Mouse (Mus musculus): ENCODE results near the gene Ypel5.

Ypel5 gene

DNA sequence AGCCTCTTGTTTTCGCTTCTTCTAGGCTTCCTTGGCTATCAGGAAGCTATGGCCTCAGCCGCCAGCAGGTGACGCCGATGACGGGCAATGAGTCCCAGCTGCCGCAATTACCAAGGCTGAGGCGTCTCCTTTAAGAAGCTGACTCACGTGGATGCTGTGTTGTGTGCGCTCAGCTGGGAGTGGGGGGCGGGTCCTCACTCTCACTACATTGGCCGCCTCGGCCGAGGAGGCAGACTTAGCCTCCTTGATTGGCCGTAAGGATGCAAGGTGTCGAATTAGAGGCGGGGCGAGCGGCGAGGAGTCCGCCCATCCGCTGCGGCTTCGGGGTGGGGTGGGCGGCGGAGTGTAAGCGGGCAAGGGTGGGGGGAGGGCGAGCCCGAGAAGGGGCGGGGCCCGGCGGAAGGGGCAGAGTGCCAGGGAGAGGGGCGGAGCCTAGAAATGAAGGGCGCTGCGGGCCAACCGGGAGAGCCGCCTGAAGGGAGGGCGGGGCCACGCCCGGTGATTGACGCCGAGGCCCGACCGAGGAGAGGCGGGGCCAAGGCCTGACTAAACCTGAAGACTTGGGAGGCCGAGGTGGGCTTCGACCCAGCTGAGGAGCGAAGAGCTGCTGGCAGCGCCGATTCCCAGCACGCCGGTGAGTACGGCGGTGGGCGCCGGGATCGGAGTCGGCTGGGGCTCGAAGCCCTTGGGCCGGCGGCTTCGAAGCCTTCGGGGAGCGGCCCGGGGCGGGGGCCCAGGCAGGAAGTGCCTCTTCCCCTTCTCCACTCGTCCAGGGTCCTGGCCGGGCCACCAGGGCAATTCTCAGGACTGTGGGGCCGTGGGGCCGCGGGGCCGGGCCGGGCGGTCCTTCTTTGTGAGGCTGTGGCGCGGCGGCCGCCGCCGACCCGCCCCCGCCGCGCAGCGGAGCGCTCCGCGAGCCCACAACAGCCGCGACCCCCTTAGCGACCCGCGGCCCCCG is at the start of gene Ypel5:
Gene Ypel5 (plus strand): TSS at position 296 of the 958 bp plus-strand sequence.
- in situ Hi-C loops (cut with MboI, MseI) = loop anchor here (10.0 kb wide), 1 partner anchor 1688 kb away; the partner anchor contains the start of gene Birc6

DNA sequence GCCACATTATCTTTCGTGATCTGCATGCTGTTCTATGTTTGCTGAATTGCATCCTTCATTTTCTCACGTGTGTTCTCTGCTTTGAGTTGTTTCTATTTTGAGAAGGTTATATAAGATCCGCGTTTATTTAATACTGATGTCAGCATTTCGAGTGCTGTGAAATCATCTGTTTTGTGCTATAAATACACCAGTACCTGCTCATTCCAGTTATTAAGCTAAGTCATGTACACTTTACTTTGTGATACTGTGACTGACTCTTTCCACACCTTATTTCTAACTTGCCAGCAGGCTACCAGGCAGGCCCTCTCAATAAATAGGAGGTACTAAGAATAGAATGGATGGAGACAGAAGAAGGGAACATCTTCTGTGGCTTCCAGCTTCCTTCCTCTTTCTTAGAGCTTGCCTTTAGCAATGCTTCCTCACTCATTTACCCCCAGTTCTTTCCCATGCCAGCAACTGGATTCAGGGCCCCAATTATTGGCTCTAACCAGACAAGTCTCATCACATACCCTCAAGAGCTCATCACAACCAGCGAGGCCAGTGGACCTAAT is 48.3 kb upstream of the Ypel5 start:
- in situ Hi-C loops (cut with MboI, MseI) = no loop called here

DNA sequence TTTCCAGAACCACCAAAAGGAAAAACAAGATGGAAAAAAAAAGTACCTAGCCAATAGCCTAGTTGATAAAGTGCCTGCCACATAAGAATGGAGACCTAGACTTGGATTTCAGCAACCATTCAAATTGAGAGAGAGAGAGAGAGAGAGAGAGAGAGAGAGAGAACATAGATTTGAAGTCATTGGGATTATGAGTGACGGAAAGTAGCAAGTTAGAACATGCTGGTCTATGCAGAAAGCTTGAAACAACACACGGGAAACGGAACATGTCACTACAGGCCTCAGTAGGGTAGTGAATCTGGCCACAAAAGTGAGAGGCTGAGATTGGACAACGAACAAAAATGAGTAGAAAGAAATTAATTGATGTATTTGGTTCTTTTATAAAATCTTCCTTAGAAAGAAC is 43.0 kb upstream of the Ypel5 start:
- in situ Hi-C loops (cut with MboI, MseI) = no loop called here

DNA sequence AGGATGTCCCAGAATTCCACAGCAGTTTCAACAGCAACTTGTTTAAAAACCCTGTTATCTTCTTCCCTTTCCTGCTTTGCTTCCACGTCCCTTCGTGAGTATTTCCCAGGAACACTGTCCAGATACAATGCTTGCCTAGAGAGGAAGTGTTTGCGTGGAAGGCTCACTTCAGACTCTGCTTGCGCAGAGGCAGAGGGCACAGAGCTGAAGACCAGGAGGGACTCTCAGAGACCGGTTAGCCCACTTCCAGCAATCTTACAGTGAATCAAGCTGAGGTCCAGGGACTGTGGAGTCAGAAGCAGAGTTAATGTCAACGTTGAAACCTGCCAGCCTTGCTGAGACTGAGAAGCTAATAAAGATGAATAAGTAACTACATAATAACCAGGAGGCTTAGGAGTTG is 41.6 kb upstream of the Ypel5 start:
- in situ Hi-C loops (cut with MboI, MseI) = no loop called here

DNA sequence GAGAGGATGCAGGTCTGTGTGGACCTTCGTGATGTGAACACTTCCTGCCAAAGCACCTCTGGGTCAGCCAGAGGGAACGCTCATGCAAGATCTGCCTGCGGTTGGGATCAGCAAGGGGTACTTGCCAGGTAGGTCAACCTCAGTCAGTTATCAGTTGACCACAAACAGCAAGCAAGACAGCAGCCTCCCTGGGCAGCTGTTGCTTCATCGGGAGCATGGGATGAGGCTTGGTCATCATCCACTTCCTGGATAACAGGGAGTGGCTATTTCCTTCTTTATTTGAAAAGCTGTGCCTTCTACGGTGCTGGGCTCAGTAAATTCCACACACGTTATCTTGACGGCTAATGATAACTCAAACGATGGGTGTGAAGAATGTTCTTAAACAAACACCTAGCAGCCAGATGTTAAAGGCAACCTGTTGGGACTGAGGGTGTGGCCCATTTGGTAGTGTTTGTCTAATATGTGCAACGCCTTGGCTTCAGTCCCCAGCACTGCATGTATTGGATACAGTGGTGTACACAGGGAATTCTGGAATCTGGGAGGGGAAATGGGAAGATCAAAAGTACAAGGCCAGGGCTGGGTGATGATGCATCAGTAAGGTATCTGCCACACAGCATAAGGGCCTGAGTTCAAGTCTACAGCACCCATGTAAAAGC is 40.7 kb upstream of the Ypel5 start:
- in situ Hi-C loops (cut with MboI, MseI) = no loop called here

DNA sequence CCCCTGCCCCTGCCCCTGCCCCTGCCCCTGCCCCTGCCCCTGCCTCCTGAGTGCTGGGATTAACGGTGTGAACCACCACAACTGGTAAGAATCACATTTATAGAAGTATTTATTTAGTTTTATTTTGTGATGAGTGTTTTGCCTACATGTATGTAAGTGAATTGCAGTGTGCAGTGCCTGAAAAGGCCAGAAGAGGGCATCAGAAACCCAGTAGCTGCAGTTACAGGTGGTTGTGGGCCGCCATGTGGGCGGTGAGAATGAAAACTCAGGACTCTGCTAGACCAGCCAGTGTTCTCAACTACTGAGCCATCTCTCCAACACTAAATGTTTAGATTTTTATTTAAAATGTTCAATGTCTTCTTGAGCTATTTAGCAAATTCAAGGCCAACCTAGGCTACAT is 39.7 kb upstream of the Ypel5 start:
- in situ Hi-C loops (cut with MboI, MseI) = no loop called here

DNA sequence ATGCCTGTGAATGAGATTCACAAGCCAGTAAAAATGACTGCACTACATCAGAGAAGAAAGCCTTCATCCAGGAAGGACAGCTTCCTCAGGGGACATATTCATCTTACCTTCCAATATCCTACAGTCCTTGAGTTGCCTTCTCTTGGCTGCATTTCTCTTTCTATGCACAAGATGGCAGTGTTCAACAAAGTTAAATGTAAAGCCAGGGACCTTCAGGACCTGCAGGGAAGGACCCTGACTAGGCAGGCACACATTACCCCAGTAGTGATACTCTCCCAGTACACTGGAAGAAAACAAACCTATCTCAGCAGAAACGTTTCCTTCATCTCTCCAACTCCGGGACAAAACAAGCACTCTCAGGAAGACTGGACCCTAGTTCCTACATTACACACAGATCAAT is 38.4 kb upstream of the Ypel5 start:
- in situ Hi-C loops (cut with MboI, MseI) = no loop called here

DNA sequence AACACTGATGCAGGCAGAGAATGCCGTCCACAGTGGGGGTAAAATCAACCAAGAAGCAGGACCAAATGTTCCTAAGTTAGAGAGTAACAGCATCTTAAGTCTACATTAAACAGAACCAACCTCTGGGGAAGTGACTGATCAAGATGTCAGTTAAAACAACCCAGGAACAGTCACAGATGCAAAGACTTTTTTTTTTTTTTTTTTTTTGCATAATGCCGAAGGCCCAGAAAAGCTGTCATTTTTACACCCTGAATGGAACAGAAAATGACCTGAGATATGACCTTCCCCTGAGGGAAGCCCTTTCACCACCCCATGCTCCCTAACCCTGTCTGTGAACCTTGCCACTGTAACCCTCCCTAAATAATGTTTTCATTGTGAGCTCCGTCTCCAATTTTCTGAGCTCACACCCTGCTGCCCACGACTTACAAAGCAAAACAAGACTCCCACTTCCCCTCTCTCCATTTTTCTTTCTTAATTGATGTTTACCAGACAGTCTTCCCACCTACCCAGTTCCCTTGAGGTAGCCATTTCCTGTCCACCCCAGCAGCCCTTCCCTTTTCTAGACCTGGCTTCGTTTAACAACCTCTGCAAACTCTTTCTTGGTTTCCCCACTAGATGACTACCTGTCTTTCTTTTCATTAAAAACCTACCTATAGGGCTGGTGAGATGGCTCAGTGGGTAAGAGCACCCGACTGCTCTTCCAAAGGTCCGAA is 26.2 kb upstream of the Ypel5 start:
- in situ Hi-C loops (cut with MboI, MseI) = no loop called here

DNA sequence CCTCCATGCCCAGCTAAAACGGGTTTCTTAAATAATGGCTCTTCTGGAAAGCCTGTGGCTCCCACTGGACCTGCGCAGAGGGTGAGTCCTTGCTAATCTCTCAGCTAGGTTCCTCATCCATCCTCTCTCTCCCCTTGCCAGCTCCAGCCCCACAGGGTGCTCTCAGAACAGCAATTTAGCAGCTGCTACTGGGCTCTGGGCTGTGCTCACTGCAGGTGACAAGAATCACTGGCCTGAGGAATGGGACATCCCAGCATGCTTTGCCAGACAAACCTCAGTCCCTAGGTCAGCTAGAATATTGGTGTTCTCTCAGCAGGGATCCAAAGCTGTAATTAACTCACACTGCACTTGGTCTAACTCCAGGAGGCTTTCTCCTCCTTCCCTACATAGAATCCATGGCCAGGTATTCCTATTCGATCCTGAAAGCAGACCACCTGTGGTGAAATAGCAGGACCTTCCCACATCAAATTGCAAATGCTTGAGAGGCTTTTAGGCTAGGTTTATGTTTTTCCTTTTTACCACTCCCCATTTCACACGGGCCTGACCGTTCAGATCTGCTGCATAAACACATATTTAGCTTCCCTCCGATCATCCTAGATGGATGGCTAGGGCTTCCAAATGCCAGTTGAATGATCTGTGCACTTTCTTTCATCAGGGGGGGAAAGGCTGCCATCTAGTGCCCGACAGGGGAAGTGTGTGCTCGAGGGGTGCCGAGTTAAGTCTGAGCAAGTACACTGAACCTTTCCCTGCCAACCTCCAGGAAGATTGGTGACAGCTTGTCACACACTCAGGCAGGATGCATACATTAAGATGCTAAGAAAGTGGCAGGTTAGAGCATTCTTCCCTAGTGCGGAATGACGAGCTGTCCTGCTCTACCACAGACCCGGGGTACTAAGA is 22.6 kb upstream of the Ypel5 start:
- in situ Hi-C loops (cut with MboI, MseI) = no loop called here

DNA sequence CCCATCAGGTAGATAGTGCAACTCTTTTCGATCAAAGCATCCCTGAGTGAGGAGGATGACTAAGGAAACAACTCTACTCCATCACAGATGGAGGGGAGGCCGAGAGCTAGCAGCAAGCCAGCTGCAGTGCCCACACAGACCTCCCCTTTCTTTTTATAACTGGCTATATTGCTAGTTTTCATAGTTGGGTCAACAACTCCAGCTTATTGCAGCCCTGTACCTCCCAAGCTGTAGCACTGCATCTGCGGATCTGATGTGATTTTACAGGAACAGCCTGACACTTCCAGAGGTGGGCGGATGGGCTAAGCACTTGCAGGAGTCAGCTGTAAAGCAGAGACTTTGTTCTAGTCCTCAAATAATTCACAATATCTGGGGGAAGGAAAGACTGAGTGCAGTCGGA is 18.7 kb upstream of the Ypel5 start:
- in situ Hi-C loops (cut with MboI, MseI) = no loop called here

DNA sequence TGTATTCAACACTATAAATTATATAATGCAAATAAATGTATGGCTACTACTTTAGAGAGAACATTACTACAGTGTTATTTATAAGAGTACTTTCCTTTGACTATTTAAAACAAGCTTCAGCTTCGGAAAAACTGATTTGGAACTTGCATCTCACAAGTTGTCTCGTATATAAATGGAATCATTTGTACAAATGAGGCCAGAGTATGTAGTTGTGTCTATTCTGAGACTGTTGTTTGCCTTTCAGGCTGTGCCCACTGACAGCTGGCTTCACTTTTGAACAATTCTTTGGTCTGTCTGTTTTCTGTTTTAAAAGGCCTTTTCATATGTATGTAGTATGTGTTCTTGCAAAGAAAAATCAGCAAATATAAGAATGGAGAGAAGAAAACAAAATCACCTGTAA is 16.5 kb upstream of the Ypel5 start:
- in situ Hi-C loops (cut with MboI, MseI) = no loop called here

DNA sequence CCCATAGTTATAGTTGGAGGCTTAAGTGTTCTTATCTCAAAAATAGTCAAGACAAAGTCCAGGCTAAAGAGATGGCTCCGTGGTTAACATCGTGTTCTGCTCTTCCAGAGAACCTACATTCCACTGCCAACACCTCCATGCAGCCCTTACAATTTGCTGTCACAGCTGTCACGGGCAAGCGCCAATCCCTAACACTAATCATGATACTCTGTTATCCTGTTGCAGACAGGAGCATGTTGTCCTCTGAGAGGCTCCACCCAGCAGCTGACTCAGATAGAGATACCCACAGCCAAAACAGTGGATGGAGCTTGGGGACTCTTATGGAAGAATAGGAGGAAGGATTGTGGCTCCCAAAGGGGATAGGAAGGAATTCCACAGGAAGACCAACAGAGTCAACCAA is 15.8 kb upstream of the Ypel5 start:
- in situ Hi-C loops (cut with MboI, MseI) = no loop called here

DNA sequence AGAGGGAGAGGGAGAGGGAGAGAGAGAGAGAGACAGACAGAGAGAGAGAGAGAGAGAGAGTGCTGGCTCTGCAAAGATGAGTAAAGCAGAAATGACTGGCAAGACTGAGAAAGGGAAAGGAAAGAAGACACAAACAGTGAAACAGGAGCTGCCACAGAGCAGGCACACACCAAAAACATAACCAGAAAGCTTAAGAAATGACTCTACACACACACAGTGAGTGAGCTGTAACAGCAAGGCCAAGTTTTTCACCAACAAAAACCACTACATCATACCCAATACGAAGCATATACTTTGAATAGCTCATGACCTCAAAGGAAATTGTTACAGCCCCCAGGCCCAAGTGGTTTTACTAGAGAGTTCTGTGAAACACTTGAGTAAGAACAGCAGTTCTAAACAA is 14.3 kb upstream of the Ypel5 start:
- in situ Hi-C loops (cut with MboI, MseI) = no loop called here

DNA sequence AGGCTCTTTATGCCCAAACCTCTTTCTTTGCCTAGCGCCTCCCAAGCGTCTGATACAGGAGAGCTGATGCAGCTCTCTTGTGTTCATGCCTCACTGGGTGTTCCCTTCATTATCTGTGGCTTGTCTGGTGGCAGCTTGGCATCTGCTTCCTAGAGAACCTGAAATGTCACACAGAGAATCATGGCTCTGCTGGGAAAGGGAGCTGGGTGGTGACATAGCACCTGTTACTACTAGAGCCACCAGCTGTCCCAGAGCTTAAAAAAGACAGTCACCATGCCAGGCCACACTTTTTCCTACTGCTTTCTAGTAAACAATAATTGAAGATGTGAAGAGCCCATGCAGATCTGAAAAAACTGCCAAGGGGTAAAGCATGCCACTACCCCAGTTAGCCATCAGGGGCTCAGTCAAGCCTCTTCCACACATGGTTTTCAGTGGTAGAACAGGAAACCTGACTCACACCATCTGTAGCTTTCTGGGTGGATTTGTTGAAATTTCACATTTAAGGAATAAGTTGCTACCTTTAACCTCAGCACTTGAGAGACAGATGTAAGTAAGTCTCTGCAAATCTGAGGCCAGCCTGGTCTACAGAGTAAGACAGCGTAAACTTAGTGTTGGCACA is 9.2 kb upstream of the Ypel5 start:
- in situ Hi-C loops (cut with MboI, MseI) = no loop called here

DNA sequence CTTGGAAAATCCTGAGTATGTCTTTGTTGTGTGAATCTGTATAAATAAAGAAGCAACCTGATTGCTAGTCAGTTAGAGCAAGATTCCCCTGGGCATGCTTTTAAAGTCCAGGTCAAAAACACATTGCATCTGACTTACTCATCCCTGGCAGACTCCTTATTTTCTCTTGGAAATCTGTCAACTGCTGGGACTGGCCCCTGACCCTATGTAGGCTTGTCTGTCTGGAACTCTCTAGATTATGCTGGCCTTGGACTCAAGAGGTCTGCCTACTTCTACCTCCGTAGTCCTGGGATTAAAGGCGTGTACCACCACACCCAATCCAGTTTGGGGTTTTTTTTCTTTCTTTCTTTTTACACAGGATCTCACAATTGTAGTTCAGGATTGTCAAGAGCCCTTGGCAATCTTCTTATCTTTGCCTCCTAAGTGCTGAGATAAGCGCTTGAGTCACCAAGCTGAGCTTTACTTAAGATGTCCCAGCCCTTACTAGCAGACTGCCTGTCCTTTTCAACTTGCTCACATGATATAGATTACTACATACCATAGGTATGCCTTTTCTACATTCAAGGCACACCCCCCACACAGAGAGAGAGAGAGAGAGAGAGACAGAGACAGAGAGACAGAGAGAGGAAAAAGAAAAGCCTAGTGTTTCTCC is 8.1 kb upstream of the Ypel5 start:
- in situ Hi-C loops (cut with MboI, MseI) = no loop called here

DNA sequence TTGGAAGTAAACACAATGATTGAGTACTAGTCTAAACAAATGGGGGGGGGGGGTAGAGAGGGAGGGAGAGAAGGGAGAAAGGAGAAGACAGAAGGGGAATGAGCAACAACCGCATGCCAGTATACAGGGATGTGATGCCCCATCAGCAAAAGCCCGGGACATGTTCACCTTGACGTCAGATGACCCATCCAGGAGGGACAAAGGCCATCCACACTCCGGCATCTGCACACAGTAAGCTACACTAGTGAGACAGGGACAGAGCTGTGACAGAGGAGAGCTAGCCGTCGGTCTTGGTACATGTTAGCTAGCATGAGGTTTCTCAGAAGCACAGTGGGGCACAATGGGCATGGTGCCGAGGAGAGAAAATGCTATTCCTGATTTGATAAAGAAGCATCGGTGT is 7.6 kb upstream of the Ypel5 start:
- in situ Hi-C loops (cut with MboI, MseI) = no loop called here

DNA sequence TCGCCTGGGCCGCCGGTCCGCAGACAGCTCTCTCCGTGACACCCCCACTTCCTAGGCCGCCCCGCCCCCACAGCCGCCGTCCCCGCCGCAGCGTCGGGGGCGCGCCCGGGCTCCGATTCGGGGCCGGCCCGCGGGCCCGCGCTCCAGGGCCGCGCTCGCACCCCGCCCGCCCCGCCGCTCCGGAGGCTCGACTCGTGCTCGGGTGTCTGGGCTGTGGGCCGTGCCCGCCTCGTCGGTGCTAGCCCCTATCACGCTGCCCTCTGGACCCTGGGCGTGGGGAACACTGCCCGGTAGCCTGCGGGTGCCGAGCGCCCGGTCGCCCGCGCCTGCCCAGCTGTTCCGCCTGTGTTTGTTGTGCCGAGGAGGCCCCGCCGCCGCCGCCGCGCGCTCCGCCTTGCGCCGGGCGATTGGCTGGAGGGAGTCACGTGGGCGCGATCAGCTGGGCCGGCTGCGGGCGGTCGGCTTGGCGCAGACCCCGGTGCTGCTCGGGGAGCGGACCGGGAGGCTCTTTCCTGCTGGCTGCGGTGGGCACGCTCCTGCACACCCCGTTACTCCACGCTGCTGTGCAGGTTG is 973 bp downstream of the Ypel5 start:
- in situ Hi-C loops (cut with MboI, MseI) = loop anchor here (10.0 kb wide), 1 partner anchor 1688 kb away; the partner anchor contains the start of gene Birc6

DNA sequence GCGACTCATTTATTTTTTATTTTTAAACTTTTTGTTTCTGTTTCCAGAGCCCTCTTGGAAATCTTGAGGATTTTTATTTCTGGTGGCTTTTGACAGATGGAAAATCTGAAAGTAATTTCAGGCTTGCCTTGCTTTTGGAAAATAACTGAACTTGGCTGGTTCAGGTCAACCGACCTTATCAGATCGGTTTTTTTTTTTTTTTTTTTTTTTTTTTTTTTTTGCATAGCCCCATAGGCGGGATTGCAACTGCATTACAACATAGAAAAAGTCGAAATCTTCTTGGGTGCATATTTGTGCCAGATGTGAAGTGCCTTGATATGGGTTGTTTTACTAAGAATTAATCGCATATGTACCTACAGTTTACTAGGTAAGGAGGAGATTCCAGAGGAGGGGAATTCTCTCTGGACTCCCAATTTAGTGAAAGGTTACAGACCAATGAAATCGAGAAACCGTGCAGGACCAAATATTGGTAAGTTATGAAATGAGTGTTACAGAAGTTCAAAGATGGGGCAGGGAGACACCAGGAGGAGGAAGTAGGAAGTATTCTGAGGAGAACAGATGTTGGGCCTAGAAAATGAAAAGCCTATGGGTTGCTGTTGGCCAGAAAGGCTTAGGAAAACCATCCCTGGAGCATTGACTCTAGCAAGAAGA is 1.7 kb downstream of the Ypel5 start:
- in situ Hi-C loops (cut with MboI, MseI) = loop anchor here (10.0 kb wide), 1 partner anchor 1687 kb away; the partner anchor contains the start of gene Birc6

DNA sequence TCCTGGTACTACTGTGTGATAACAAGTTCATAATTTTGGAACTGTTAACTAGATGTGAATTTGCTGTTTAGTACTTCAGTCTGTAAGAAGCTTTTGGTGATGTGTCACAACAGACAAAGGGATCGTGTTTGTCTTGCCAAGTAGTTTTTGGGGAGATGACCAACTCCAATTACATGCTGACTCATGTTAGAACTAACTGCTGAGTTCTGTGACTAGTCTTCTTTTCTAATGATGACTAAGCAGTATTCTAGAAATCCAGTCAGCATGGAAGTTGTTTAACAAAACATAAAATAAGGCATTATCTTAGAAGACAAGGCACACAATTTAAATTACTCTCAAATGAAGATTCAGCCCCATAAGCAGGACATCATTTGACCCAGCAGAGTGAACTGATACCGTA is 2.7 kb downstream of the Ypel5 start:
- in situ Hi-C loops (cut with MboI, MseI) = loop anchor here (10.0 kb wide), 1 partner anchor 1686 kb away; the partner anchor contains the start of gene Birc6
